Mouse (Mus musculus) heart, embryonic 16.5 days (tissue): ENCODE measurements around the gene Igfbp7. TPM values are rescaled to one million over a fixed set of nuclear protein-coding genes. Genes with fewer than 3 reads are reported as not detected.

Experiments used
- ATAC-seq: fragments of 200-750 bp; cut with Nextera tagmentation; replicated peaks from 2 replicates; pipeline ENCODE4 v1.8.0; 2017; ENCODE audit warnings: moderate number of reproducible peaks; ENCODE audit not compliant: insufficient read depth, low FRiP score; ENCODE audit errors: extremely low read depth
- H3K27ac ChIP-seq: fragments of 300-500 bp; sonication (generic); 2 replicates; pipeline ENCODE4 v1.5.1; 2014; ENCODE audit warnings: mild to moderate bottlenecking, low read length, control low read depth, moderate library complexity
- H3K27me3 ChIP-seq: fragments of 300-500 bp; sonication (generic); 2 replicates; pipeline ENCODE4 v1.6.1; 2014; ENCODE audit warnings: low read length, mixed read lengths; ENCODE audit not compliant: control insufficient read depth, insufficient read depth
- H3K36me3 ChIP-seq: fragments of 300-500 bp; sonication (generic); 2 replicates; pipeline ENCODE4 v1.6.1; 2014; ENCODE audit not compliant: control insufficient read depth, insufficient read depth
- H3K4me1 ChIP-seq: fragments of 300-500 bp; sonication (generic); 2 replicates; pipeline ENCODE4 v1.6.1; 2014; ENCODE audit warnings: low read length, mixed read lengths; ENCODE audit not compliant: control insufficient read depth, insufficient read depth
- H3K4me2 ChIP-seq: fragments of 300-500 bp; sonication (generic); 2 replicates; pipeline ENCODE4 v1.6.1; 2014; ENCODE audit warnings: low read depth, mild to moderate bottlenecking, control low read depth, low read length
- H3K4me3 ChIP-seq: fragments of 300-500 bp; sonication (generic); 2 replicates; pipeline ENCODE4 v1.5.1; 2014; ENCODE audit warnings: mild to moderate bottlenecking, control low read depth, low read length
- H3K9ac ChIP-seq: fragments of 300-500 bp; sonication (generic); 2 replicates; pipeline ENCODE4 v1.6.1; 2014; ENCODE audit warnings: low read length, control low read depth
- H3K9me3 ChIP-seq: fragments of 300-500 bp; sonication (generic); replicated peaks from 2 replicates; pipeline ENCODE4 v1.6.1; 2016; ENCODE audit warnings: low read length; ENCODE audit not compliant: control insufficient read depth
- WGBS: fragments of 180-500 bp; shearing (Covaris S2); extraction: QIAGEN DNeasy Blood & Tissue Kit; methylation state at CpG from one replicate; pipeline ENCODE4 v1.1.7; 2014; 5-methylcytosine and 5-hydroxymethylcytosine counted together
- polyA plus RNA-seq: library from polyadenylated mRNA; unstranded; fragments of >200 nt; fragmentation: Nextera tagmentation; extraction: Ambion mirVana; gene quantifications from 2 replicates; pipeline ENCODE4 v1.2.1, GENCODE M21; 2015

The Igfbp7 gene
- polyA plus RNA-seq, 1 experiment from 2014 or later = 68.4 TPM

- Histone ChIP-seq H3K9me3 (no peaks in the 10 kb centered on the region), H3K27ac (peak overlapping the region; percentile 43; the same call in 1 of the 2 replicates), H3K4me1 (peaks cover 4% of the 10 kb centered on the region), H3K9ac (no peak overlapping the region), H3K27me3 (no peaks in the 10 kb centered on the region), H3K4me2 (no peak overlapping the region), H3K4me3 (no peak overlapping the region), H3K36me3 (no peaks in the 10 kb centered on the region)
- no peak for ATAC-seq
- WGBS = 64% methylated on average over 1 of the region's 1 CpGs
Measured at GRCm38 (mm10) chr5:77367145-77367544, 40.7 kb downstream of the Igfbp7 start.

DNA sequence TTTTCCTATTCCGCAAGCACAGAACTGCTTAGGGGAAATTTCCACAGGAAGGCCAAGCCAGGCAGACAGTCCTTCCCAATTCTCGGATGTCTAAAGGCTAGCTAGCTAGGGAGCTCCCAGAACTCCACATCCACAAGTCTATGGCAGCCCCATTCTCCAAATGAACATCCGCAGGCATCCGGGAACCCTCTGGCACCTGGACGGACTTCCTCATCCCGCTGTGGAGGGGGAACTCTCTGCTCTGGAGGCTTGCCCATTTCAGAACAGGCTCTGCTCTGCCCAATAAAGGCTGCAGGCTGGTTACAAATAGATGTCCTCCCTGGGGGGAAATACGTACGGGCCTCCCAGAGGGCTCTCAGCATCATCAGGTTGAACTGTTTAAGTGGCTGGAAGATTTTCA, 41.5 kb downstream of the Igfbp7 start:
- no peak for ATAC-seq
- H3K27me3 ChIP-seq = no peaks in the 10 kb centered on the region
- no peak overlapping the region for H3K4me2 ChIP-seq
- no peaks in the 10 kb centered on the region for H3K9me3 ChIP-seq
- H3K36me3 ChIP-seq = no peaks in the 10 kb centered on the region
- peaks cover 4% of the 10 kb centered on the region for H3K4me1 ChIP-seq
- no peak overlapping the region for H3K9ac ChIP-seq
- H3K4me3 ChIP-seq = no peak overlapping the region
- no peak overlapping the region for H3K27ac ChIP-seq
- 72% methylated on average over 8 of the region's 8 CpGs for WGBS

- no peaks in the 10 kb centered on the region for H3K9me3 ChIP-seq
- H3K4me3 ChIP-seq = no peak overlapping the region
- no peak overlapping the region for H3K9ac ChIP-seq
- H3K4me1 ChIP-seq = peaks cover 6% of the 10 kb centered on the region
- H3K4me2 ChIP-seq = no peak overlapping the region
- H3K27ac ChIP-seq = peak overlapping the region; percentile 14; the same call in 1 of the 2 replicates
- 72% methylated on average over 3 of the region's 3 CpGs for WGBS
- ATAC-seq = no peak
- H3K36me3 ChIP-seq = no peaks in the 10 kb centered on the region
- no peaks in the 10 kb centered on the region for H3K27me3 ChIP-seq
Measured at GRCm38 (mm10) chr5:77364443-77365038, 43.3 kb downstream of the Igfbp7 start.

DNA sequence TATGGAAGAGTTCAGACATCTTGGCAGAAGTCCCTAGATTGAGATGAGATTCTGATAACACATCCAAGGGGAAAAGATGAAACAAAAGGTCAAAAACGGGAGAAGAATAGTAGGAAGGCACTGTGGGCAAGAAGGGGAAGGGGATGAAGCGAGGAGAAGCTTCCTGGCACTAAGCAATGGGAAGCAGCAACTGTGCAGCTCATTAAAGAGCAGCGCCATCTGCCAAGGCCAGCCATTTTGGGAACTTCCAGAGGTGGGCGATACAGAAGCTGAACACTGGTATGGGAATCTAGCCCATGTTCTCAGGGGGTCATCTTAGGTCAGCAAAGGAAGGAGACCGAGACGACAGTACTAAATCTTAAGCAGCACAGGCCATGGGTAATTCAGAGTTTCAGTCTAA, 44.2 kb downstream of the Igfbp7 start:
- no peaks in the 10 kb centered on the region for H3K36me3 ChIP-seq
- no peak overlapping the region for H3K27ac ChIP-seq
- no peak for ATAC-seq
- WGBS = 85% methylated on average over 6 of the region's 6 CpGs
- peaks cover 7% of the 10 kb centered on the region for H3K4me1 ChIP-seq
- H3K27me3 ChIP-seq = no peaks in the 10 kb centered on the region
- H3K9me3 ChIP-seq = no peaks in the 10 kb centered on the region
- H3K4me2 ChIP-seq = no peak overlapping the region
- H3K4me3 ChIP-seq = no peak overlapping the region
- no peak overlapping the region for H3K9ac ChIP-seq

DNA sequence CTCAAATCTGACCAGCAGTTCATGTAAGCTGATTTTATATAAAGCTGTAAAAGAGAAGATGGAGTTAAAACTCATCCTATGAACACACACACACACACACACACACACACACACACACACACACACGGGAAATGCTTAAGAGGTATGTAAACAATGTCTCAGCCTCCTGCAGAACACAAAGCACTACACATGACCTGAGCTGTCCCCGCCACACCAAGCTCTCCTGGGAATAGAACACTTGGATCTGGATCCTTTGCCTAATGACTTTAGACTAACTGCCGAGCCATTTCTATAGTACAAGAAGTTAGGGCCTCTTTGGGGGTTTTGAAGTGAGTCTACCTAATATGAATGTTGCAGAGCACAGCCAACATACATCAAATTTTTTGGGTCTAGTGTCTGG, 45.7 kb downstream of the Igfbp7 start:
- Histone ChIP-seq H3K4me2 (no peak overlapping the region), H3K36me3 (no peaks in the 10 kb centered on the region), H3K4me1 (peaks cover 13% of the 10 kb centered on the region), H3K27me3 (no peaks in the 10 kb centered on the region), H3K4me3 (no peak overlapping the region), H3K27ac (no peak overlapping the region), H3K9ac (no peak overlapping the region), H3K9me3 (no peaks in the 10 kb centered on the region)
- 41% methylated on average over 3 of the region's 3 CpGs for WGBS
- ATAC-seq = no peak

GRCm38 (mm10) chr5:77361006-77361405, 46.8 kb downstream of the Igfbp7 start:
- WGBS = 56% methylated on average over 4 of the region's 4 CpGs

GRCm38 (mm10) chr5:77359971-77360370, 47.9 kb downstream of the Igfbp7 start:
- ATAC-seq = no peak
- H3K4me3 ChIP-seq = no peak overlapping the region
- H3K4me1 ChIP-seq = peaks cover 16% of the 10 kb centered on the region
- H3K9ac ChIP-seq = no peak overlapping the region
- no peak overlapping the region for H3K27ac ChIP-seq
- H3K27me3 ChIP-seq = no peaks in the 10 kb centered on the region
- 85% methylated on average over 4 of the region's 4 CpGs for WGBS
- H3K4me2 ChIP-seq = no peak overlapping the region
- H3K9me3 ChIP-seq = no peaks in the 10 kb centered on the region
- no peaks in the 10 kb centered on the region for H3K36me3 ChIP-seq

More at GRCm38 (mm10) chr5:77361006-77361405, 46.8 kb downstream of the Igfbp7 start:
- H3K27me3 ChIP-seq = no peaks in the 10 kb centered on the region
- ATAC-seq = no peak
- H3K9me3 ChIP-seq = no peaks in the 10 kb centered on the region
- no peaks in the 10 kb centered on the region for H3K36me3 ChIP-seq
- no peak overlapping the region for H3K4me2 ChIP-seq
- H3K4me1 ChIP-seq = peaks cover 13% of the 10 kb centered on the region
- no peak overlapping the region for H3K9ac ChIP-seq
- no peak overlapping the region for H3K4me3 ChIP-seq
- H3K27ac ChIP-seq = no peak overlapping the region

DNA sequence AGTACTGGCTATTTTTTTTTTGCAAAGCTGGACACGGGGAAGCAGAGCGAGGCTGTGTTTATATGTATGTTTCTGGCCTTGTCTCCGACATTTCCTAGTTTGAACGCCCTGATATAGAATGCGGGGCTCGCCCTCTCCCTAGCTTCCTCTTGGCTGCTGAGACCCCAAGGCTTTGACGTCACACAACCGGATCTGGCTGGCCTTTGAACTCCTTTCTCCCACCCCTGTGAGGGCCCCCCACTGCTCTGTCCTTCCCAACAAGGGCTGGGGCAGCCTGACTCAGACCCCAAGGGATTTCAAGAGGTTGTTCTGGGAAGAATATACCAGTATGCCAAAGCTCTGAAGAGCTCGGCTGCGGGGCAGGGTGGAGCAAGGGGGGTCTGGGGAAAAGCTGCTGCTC, 49.5 kb downstream of the Igfbp7 start:
- ATAC-seq = peak; percentile 66
- peak overlapping the region; percentile 66 for H3K4me2 ChIP-seq
- no peaks in the 10 kb centered on the region for H3K9me3 ChIP-seq
- peaks cover 15% of the 10 kb centered on the region for H3K4me1 ChIP-seq
- H3K27me3 ChIP-seq = no peaks in the 10 kb centered on the region
- peak overlapping the region; percentile 72 for H3K27ac ChIP-seq
- 4% methylated on average over 10 of the region's 10 CpGs for WGBS
- H3K4me3 ChIP-seq = peak overlapping the region; percentile 59
- H3K36me3 ChIP-seq = no peaks in the 10 kb centered on the region
- H3K9ac ChIP-seq = peak overlapping the region; percentile 69

GRCm38 (mm10) chr5:77357405-77358149, 50.3 kb downstream of the Igfbp7 start:
- H3K4me1 ChIP-seq = peaks cover 15% of the 10 kb centered on the region
- H3K36me3 ChIP-seq = no peaks in the 10 kb centered on the region
- H3K27me3 ChIP-seq = no peaks in the 10 kb centered on the region
- WGBS = 13% methylated on average over 22 of the region's 22 CpGs
- H3K9me3 ChIP-seq = no peaks in the 10 kb centered on the region
- peak overlapping the region; percentile 66 for H3K4me2 ChIP-seq
- H3K27ac ChIP-seq = peak overlapping the region; percentile 72
- ATAC-seq = peak; percentile 76
- peak overlapping the region; percentile 69 for H3K9ac ChIP-seq
- peak overlapping the region; percentile 59 for H3K4me3 ChIP-seq
